Mouse (Mus musculus) olfactory bulb, adult 2 months (tissue): Measurements from ENCODE around the gene Cog5. TPM values are rescaled to one million over a fixed set of nuclear protein-coding genes. Genes with fewer than 3 reads are reported as not detected.

Source experiments
- H3K27ac ChIP-seq: fragments of 200-500 bp; 2 replicates; pipeline ENCODE4 v1.5.1; 2012; ENCODE audit warnings: low read depth, low read length; ENCODE audit not compliant: insufficient read depth
- H3K4me1 ChIP-seq: fragments of 200-500 bp; 2 replicates; pipeline ENCODE4 v1.6.1; 2012; ENCODE audit warnings: low read length; ENCODE audit not compliant: control insufficient read depth, insufficient read depth
- H3K4me3 ChIP-seq: fragments of 200-500 bp; 2 replicates; pipeline ENCODE4 v1.5.1; 2012; ENCODE audit warnings: mild to moderate bottlenecking, low read depth, low read length, moderate library complexity; ENCODE audit not compliant: insufficient read depth
- CTCF ChIP-seq: fragments of 200-500 bp; IDR thresholded peaks from 2 replicates; pipeline ENCODE4 v1.5.1; 2012; ENCODE audit warnings: low read depth, mild to moderate bottlenecking, low read length, moderate library complexity; ENCODE audit not compliant: insufficient read depth
- POLR2A ChIP-seq: fragments of 200-500 bp; IDR thresholded peaks from 2 replicates; pipeline ENCODE4 v1.6.1; 2012; ENCODE audit warnings: mild to moderate bottlenecking, low read depth, low read length, moderate library complexity; ENCODE audit not compliant: insufficient read depth
- WGBS: fragments of 180-500 bp; shearing (Covaris S2); methylation state at CpG from one replicate; pipeline ENCODE4 v1.1.7; 2018; 5-methylcytosine and 5-hydroxymethylcytosine counted together
- polyA plus RNA-seq: library from polyadenylated mRNA; stranded (reverse); fragments of >200 nt; gene quantifications from 2 replicates; pipeline ENCODE4 v1.2.4, GENCODE M21; 2012; ENCODE audit warnings: low replicate concordance; ENCODE audit not compliant: missing spikeins, insufficient read depth, insufficient read length

Cog5 gene
- polyA plus RNA-seq, 1 experiment, result not detected

DNA sequence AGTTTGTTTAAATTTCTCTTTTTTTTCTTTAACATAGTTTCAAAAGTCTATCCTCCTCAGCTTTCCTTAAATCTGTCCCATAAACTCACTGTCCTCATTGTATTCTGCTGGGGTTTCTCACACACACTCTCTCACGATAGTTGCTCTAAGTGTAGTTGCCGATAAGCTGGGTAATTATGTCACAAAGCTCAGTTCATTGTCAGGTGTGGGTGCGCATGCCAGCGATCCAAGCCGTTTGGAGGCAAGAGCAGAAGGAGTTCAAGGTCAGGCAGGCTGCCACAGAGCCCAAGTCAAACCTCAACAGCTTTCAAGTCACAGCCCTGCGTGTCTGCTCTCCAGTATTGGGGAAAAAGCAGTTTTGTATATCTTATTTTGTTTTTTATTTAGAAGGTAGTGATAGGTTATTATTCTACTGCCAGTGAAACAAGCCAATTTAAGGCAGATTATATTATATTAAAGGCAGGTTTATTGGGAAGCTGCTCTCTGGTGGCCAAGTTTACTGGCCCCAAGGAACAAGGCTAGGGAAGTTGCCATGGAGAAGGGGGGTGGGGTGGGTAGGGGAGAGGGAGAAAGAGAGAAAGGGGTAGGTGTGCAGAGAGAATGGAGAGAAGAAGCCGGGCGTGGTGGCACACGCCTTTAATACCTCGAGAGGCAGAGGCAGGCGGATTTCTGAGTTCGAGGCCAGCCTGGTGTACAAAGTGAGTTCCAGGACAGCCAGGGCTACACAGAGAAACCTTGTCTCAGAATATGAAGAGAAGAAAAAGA is 71.0 kb downstream of the Cog5 start:
- Histone ChIP-seq H3K4me1 (no peaks in the 10 kb centered on the region), H3K4me3 (no peak overlapping the region), H3K27ac (no peak overlapping the region)
- 91% methylated on average over 12 of the region's 12 CpGs for WGBS
- no peak for TF ChIP-seq CTCF
- TF ChIP-seq POLR2A, result no peak

DNA sequence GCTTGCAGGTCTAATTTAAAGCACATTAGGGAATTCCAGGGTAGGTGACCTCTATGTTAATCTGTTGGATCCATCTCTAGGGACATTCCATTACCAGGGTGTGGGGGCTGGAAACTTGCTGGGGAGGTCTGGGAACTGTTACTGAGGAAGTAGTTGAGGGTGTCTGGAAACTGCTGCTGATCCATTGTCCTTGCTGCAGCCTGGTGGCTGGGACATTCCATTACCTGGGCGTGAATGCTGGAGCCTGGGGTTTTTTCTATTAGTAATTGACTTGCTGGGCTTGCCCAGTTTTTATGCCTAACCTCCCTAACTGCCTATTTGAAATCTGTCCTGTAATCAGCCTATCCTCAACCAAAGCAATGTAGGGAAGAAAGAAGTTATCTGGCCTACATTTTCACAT is 72.0 kb downstream of the Cog5 start:
- Histone ChIP-seq H3K27ac (no peak overlapping the region), H3K4me3 (no peak overlapping the region), H3K4me1 (no peaks in the 10 kb centered on the region)
- 86% methylated on average over 1 of the region's 1 CpGs for WGBS
- TF ChIP-seq POLR2A, result no peak
- no peak for TF ChIP-seq CTCF

DNA sequence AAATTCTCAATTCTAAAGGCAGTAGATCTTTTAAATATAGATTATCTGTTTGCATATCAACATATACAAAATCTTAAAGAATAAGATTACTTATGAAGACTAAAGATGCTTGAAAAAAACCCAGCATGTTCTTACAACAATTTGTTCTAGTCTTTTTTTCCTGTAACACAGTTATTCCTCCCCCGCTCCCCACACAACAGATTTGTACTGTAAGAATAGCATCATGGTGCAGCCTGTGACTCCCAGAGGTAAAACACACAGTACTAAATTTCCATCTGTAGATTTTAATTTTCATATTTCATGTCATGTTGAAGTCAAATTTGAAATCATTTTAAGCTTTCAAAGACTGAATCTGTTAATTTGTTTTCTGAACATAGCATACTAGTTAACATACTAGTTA is 75.5 kb downstream of the Cog5 start:
- Histone ChIP-seq H3K4me3 (no peak overlapping the region), H3K27ac (no peak overlapping the region), H3K4me1 (no peaks in the 10 kb centered on the region)
- WGBS, result 92% methylated on average over 1 of the region's 1 CpGs
- TF ChIP-seq POLR2A (no peak), CTCF (no peak)

DNA sequence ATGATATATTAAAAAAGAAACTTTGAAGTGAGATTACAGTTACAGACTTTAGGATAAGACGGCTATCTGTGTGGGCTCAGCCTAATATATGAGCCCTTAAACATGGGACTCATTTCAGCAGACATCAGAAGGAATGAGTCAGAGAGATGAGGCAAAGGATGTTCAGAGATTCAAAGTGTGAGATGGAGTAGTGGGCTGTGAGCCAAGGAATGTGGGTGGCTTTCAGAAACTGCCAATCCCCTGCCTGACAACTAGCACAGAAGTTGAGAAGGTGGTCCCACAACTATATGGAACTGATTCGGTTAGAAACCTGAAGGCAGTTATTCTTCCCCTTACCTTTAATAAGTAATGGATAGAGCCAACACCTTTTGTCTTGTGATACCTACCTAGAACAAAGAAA is 79.9 kb downstream of the Cog5 start:
- 85% methylated on average over 2 of the region's 2 CpGs for WGBS
- Histone ChIP-seq H3K27ac (no peak overlapping the region), H3K4me3 (no peak overlapping the region), H3K4me1 (no peaks in the 10 kb centered on the region)
- TF ChIP-seq POLR2A (no peak), CTCF (no peak)

DNA sequence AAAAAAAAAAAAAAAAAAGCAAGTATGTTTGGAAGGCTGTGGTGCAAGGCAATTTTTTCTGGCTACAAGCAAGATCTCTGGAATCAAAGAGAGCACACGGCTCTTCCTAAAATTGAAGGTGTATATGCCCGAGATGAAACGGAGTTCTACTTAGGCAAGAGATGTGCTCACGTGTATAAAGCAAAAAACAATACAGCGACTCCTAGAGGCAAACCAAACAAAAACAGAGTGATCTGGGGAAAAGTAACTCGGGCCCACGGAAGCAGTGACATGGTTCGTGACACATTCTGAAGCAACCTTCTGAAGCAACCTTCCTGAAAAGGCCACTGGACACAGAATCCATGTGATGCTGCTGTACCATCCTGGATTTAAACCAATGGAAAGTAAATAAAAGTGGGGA is 92.6 kb downstream of the Cog5 start:
- Histone ChIP-seq H3K4me1 (no peaks in the 10 kb centered on the region), H3K4me3 (no peak overlapping the region), H3K27ac (no peak overlapping the region)
- 91% methylated on average over 8 of the region's 8 CpGs for WGBS
- TF ChIP-seq CTCF (no peak), POLR2A (no peak)

DNA sequence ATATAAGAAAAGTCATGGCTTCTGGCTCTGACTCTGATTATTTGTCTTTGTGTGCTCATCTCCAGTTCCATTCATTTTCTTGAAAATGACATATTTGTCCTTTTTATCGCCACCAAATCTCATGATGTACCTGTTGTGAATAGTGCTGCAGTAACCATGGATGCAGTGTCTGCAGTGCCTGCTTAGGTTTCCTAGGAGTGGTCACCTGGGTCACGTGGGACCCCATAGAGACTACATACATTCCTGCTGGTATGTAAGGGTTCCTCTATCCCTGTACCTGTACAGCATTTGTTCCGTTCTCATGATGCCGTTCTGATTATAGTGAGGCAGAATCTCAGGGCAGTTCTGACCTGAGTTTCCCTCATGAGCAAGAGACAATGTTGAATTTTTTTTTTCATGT is 95.2 kb downstream of the Cog5 start:
- H3K27ac ChIP-seq, result no peak overlapping the region
- H3K4me3 ChIP-seq, result no peak overlapping the region
- 95% methylated on average over 4 of the region's 4 CpGs for WGBS
- no peaks in the 10 kb centered on the region for H3K4me1 ChIP-seq
- no peak for TF ChIP-seq CTCF
- TF ChIP-seq POLR2A, result no peak

DNA sequence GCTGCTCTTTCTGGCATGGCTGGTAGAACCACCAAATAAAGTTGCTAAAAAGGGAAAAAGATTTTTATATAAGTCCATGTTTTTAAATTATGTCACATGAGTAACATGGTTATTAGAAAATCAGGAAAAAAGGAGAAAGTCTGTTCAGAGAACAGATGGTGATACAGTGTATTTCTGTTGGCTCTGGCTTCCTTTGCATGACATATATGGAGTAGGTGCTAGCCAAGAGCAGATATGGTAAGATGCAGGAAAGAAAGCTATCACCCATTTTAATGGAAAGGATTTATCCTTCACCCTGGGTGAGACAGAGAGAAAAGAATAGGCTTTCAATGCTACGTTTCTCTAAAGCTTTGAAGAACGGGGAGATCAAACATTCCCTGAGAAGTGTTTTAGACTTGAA is 99.8 kb downstream of the Cog5 start:
- Histone ChIP-seq H3K4me3 (no peak overlapping the region), H3K27ac (no peak overlapping the region), H3K4me1 (0 out of 2 replicates have a peak, but pooled peaks cover 2% of the 10 kb centered on the region)
- WGBS, result 90% methylated on average over 2 of the region's 2 CpGs
- no peak for TF ChIP-seq CTCF
- TF ChIP-seq POLR2A, result no peak

DNA sequence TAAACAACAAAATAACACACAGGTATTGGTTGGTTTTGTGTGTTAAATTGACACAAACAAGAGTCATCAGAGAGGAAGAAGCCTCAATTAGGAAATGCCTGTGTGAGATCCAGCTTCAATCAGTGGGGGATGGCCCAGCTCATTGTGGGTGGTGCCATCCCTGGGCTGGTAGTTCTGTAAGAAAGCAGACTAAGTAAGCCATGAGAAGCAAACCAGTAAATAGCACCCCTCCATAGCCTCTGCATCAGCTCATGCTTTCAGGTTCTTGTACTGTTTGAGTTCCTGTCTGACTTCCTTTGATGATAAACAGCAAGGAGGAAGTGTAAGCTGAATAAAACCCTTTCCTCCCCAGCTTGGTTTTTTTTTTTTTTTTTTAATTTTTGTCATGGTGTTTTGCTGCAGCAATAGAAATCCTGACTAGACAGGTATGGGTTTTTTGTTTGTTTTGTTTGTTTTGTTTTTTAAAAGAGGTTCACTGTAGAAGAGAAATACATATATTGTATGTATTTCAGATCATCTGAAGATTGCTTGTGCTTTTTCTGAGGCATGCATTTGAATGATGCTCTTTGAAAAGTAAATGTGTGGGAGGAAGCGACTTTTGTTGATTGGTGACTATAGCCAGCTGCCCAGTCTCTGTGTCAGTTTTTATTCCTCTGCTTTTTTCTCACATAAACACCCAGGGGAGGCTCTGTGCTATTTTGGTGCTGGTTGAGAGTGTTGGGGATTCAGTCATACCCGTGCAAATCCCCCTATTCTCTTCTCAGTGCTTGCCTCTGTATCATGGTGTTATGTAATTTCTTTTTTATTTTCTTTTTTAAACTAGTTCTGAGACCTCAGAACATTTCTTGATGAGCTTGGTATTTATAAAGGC is 101.5 kb downstream of the Cog5 start:
- Histone ChIP-seq H3K27ac (no peak overlapping the region), H3K4me3 (no peak overlapping the region), H3K4me1 (0 out of 2 replicates have a peak, but pooled peaks cover 2% of the 10 kb centered on the region)
- 35% methylated on average over 2 of the region's 2 CpGs for WGBS
- TF ChIP-seq CTCF (no peak), POLR2A (no peak)

DNA sequence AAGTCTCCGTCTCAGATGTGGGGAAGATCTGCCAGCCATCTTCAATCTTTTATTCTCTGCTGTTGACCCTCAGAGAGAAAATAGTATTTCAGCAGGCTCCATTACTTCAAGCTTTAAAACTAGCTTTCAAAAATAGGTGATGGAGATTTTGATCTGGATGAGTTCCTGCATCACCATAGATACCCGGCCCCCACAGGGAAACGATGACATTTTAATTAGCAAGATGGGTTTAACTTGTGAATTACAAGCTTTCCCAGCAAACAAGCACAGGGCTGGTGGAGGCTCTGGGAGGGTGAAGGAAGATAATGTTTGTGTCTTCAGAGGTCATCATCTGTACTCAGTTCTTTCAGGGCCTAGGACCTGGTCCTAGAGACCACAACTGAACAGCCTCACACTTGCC is 118.9 kb downstream of the Cog5 start:
- Histone ChIP-seq H3K4me3 (no peak overlapping the region), H3K27ac (no peak overlapping the region), H3K4me1 (no peaks in the 10 kb centered on the region)
- WGBS, result 47% methylated on average over 3 of the region's 3 CpGs
- TF ChIP-seq CTCF (no peak), POLR2A (no peak)
